Mouse (Mus musculus) brain, embryonic 14.5 days (tissue): ENCODE results near the gene Depdc5.

Experiments
- CTCF ChIP-seq: fragments of 200-500 bp; IDR thresholded peaks from 2 replicates; pipeline ENCODE4 v1.5.1; 2012; ENCODE audit warnings: inconsistent platforms, mild to moderate bottlenecking, moderate library complexity, borderline replicate concordance; ENCODE audit not compliant: insufficient read depth, insufficient read length; ENCODE audit errors: extremely low read depth
- POLR2A ChIP-seq: fragments of 200-500 bp; IDR thresholded peaks from 2 replicates; pipeline ENCODE4 v1.6.1; 2012; ENCODE audit warnings: mild to moderate bottlenecking, inconsistent platforms, borderline replicate concordance; ENCODE audit not compliant: poor library complexity, insufficient read depth, insufficient read length, severe bottlenecking; ENCODE audit errors: extremely low read depth

- TF ChIP-seq CTCF (no peak), POLR2A (no peak)
Observed at GRCm38 (mm10) chr5:32991152-32991551, 127.7 kb downstream of the Depdc5 start.
